Comparison of ENCODE assay signal across 19 mouse cellular contexts in genomic region chr17:34206731-34207130, GRCm38 (mm10). TPM values are rescaled to one million over a fixed set of nuclear protein-coding genes. Genes with fewer than 3 reads are reported as not detected.
"Had no signal": no experiment of that assay in that cellular context is flagged by ENCODE, and none has a peak within 500 bp of the region (broad histone marks: within the 10 kb centered on the region; RNA-seq: fewer than 3 reads in every experiment).

No protein-coding gene starts in this region.

- H3K9me3 ChIP-seq: intestine, embryonic 15.5 days; kidney, embryonic 15.5 days; midbrain, embryonic 13.5 days; neural tube, embryonic 13.5 days had no signal

- H3K27ac ChIP-seq: intestine, embryonic 15.5 days; kidney, embryonic 15.5 days; limb, embryonic 10.5 days; limb, embryonic 13.5 days; liver, embryonic 13.5 days; midbrain, embryonic 10.5 days; midbrain, embryonic 13.5 days; neural tube, embryonic 13.5 days; stomach, postnatal 0 days had no signal

- ATAC-seq: intestine, embryonic 15.5 days; midbrain, embryonic 13.5 days; midbrain, embryonic 16.5 days had no signal

- DNase-seq: kidney, adult 11 months; kidney, adult 8-10 months; kidney, postnatal 10 days; liver; liver, embryonic 13.5 days; lung, adult 2 months; lung, postnatal 14 days; retina, postnatal 1 day; right cerebral cortex, postnatal 25 days had no signal

- H3K4me3 ChIP-seq: intestine, embryonic 15.5 days; kidney, embryonic 15.5 days; limb, embryonic 10.5 days; limb, embryonic 13.5 days; midbrain, embryonic 10.5 days; midbrain, embryonic 13.5 days; neural tube, embryonic 13.5 days had no signal

- H3K36me3 ChIP-seq: intestine, embryonic 15.5 days; kidney, embryonic 15.5 days; limb, embryonic 10.5 days; limb, embryonic 13.5 days; liver, embryonic 13.5 days; midbrain, embryonic 10.5 days; midbrain, embryonic 13.5 days; neural tube, embryonic 13.5 days had no signal

RNA-seq across cellular contexts. Expression of gene H2-Ob, which starts 32.0 kb away (rescaled TPM):
- polyA plus RNA-seq: limb, embryonic 10.5 days; limb, embryonic 13.5 days; midbrain, embryonic 10.5 days; midbrain, embryonic 13.5 days; myocyte; neural tube, embryonic 13.5 days had no signal
